Mouse (Mus musculus): ENCODE results near the gene Tns3.

Tns3 gene

DNA sequence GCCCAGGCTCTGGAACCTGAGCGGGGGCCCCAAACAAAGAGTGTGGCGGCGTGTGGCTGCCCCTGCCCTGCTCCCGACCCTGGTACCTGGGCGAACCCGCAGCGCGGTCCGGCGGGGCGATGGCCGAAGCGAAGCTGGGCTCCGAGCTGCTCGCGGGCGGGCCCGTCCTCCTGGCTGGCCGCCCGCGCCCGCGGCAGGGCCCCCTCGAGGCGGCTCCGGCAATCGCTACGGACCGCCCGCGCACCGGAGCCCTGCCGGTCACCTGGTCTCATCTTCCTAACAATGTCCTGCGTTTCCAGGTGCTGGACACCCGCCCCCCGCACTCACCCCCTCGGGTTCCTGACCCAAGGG lies at the start of gene Tns3:
Gene Tns3, minus strand, starts transcription at position 143 of the 351 bp plus-strand sequence.
- no peak for DNase-seq

DNA sequence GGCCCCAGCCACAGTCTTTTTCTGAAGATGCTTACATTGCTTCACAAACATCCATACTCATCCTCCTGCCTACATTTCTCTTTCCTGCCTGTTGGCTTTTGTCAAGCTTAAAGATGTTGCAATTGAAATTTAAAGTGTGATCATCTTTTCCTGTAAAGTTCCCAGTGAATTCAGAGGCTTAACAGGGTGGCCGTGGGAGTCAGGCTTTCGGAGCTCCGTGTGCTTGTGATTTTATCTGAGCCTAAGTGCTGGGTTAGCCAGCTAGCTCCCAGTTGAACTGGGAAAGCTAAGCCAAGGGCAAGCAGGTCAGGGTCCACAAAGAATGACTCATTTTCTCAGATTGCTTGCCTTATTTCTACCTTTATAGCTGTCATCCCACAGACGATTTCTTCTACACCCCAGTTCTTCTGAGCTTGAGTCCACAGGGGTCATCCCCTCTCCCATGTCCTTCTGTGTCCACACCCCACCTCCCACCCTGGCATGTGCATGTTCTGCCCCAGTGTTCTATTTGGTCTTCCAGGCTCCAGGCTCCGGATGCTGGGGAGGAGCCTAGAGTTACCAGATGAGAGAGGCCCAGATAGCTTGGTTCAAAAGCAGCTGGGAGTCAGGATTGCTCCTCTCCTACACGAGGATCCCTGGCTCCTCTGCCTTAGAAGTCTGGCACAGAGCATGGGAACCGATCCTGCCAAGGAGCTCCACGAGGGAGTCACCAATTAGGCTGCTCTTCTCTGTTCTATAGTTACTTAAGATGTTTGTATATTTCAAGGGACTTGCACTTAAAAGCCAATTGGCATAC lies 42.1 kb upstream of the Tns3 start:
- no peak for DNase-seq

DNA sequence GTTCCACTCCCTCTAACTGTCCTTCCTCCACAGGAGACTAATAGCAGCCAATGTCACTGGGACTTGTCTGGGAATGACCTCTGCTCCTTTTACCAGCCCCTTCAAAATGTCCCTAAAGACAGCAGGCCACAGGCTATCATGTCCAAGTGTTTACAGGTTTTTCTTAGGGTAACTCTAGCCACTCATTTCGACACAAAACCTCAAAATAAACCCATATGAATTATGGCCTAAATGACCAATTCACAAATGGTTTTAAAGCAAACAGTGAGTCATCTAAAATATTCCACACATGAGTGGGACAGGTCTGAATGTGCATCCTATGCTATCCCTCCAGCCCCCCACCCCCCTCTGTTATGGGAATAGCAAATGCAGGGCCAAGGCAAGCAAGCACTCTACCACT lies 40.8 kb upstream of the Tns3 start:
- DNase-seq = no peak

DNA sequence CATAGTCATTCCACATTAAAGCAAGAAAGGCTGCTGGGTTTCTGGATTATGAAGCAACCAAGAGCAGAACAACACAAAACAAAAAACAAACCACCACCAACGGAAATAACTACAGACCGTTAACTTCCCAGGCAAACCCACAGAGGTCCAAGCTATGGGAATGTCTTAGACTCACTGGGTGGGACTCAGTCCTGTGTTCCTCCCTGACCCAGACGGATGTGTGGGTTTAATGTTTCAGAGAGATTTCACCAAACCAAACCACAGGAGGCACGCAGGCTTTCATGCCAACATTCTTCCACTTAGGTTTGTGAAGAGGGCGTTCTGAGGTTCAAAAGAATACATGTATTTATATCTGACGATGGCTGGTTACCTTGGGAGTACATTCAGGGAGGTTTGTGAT lies 39.5 kb upstream of the Tns3 start:
- DNase-seq = no peak

DNA sequence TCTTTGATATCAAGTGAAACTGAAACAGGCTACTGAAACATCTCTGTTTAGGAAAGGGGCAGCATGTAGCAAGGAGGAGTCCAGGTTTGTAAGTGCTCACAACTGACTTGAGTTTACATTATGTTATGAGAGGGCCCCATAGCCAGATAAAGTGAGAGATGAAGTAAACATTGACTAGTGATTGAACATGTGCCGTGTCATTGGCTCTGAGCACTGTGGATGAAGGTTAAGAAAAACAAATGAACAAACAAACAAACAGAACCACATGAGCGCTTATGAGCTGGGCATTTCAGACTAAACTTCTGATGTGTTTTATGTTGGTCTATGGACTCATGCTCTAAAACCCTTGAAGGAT lies 38.2 kb upstream of the Tns3 start:
- DNase-seq = no peak

DNA sequence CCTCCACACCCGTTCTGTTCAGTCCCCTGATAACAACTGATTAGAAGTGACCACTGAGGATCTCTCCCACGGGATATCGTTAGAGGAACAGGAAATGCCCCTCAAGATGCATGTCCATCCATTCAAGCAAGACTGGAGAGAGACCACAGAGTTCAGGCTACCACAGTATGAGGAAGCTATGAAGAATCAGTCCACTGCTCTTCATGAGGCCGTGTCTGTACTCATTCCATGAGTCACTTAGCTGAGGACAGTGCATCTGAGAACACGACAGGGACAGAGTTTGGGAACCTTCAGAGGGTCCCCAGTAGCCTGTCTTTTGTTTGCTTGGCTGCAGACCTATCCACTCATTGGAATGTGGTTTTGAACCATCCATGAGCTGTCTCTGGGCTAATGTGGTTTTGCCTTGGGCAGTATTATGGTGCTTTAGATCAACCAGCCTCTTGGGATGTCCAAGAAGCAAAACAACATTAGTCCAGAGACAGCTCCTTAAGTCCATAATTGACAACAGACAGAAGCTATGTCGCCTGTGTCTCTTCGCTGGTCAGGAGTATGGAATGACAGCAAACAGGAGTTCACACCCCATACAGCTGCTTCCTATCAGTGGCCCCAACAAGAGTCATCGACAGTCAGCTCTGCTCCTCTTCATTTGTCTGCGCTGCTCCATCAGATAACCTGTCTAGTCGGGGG lies 37.7 kb upstream of the Tns3 start:
- DNase-seq = no peak

DNA sequence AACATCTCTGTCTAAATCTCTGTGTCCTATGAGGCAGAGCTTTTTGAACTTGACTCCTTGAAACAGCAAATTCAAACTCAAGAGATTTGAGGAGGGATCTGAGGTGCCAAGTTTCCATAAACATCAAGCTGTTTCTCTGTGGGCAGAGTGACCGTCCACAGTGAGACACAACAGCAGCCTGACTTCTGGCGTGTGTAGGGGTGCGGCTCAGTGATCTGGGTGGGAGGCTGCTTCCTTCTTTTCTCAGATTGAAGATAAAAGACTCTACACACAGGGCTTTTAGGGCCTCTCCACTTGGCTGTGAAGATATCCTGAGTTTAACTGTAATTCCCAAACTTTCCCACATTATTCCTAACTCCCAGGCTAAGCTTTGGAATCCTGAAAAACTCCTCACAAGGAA lies 37.1 kb upstream of the Tns3 start:
- DNase-seq = no peak

DNA sequence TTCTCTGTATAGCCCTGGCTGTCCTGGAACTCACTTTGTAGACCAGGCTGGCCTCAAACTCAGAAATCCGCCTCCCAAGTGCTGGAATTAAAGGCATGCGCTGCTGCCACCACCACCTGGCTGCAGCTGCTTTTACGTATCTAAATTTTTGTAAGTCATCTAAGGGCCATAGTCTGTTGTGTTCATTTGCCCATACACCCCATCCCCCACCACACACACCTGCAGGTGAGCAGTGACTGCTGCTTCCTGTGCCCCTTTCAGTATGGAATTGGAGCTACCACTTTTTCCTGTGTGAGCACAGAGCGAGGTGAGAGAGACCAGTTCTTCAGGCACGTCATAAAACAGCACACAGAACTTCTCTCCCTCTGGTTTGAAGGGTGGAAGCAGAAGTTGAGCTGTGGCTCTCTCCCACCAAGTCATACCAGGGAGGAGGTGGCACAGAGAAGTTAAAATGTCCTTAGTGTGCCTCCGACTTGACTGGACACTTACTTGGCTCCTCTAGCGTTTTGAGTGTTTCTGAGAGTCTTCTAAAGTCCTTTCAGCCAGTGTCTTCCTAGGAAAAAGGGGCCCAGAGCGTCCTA lies 36.4 kb upstream of the Tns3 start:
- no peak for DNase-seq

DNA sequence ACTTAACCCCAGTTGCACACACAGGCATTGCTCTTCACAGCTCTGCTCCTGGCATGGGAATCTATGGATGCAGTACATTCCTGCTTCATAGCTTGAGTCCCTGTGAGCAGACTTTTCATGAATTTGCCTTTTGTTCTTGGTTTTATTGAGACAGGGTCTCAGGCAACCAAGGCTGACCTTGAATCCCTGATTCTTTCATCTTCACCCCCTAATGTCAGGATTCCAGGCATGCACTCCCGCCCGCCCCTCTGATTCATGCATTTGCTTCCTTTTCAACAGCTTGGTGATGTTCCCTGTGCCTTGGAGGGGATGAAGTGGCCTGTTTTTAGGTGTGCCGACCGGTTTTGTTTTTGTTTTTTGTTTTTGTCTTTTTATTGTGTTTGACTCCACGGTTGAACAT lies 35.4 kb upstream of the Tns3 start:
- no peak for DNase-seq

DNA sequence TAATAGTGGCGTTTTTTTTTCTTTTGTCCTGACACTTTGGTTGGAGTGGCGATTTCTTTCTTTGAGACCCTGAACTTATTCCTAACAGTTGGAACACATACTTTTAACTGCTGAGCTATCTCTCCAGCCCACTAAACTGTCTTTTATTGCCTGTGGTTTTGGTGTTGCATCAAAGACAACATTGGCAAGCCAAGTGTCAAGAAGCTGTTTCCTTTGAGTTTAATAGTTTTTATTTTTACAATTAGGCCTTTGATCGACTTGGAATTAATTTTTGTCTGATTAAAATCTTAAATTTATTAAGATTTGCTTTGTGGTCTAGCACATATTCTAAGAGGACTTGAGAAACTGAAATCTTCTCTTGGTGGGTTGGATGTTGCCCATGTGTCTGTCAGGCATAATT lies 33.3 kb upstream of the Tns3 start:
- DNase-seq = no peak

DNA sequence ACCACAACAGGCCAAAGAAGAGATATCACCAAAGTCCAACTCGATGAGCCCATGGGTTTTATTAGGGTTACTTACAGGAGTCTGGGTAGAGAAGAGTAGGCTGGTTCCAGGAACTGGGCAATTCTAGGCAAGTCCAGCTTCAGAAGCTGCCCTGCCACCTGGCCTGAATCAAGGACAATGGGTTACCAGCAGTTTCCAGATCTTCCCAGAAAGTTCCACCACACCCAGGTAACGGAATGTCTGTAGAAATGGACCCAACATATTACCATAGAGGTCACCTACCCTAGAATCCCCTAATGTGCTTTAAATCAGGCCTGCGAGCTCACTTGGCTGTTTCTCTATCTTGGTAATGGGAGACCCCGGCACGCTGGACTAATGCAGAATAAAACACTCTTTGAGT lies 29.8 kb upstream of the Tns3 start:
- DNase-seq = no peak

DNA sequence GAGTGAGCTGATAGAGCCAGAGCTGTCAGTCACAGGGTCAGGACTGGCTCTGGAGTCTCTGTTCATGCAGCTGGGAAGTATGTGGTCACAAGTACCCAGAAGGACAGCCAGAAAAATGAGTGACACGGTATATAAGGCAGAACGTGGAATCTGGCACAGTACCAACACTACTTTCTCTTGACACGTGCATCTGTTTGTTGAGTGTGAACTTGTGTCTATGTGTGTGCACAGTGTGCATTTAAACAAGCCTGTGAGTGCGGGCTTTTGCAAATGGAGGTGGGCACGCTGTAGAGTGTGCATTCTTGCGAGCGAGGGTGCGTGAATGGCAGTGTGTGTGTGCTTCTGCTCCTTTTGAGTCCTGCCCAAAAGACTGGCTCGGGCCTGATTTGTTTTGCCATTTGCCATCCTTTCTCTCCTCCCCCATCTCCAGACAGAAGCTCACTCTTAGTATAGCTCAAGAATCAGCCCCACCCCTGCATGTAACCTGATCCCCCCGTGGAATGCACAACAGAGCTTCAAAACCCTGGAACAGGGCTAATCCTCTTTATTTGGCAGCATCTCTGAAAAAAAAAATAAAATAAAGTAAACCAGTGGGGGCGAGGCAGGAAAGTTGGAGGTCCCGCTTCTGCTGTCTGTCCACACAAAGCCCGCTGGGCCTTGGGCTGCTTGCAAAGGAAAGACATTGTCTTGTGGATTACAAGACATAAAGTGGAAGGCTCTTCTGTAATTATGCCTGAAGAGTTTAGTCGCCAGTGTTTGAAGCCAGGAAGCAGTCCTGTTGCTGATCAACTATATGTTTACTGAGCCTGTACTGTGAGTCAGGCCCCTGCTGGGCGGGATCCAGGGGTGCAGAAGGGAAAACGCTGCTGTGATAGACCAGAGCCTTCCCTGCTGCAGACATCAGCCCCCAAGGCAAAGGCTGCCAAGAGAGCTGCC lies 28.5 kb upstream of the Tns3 start:
- no peak for DNase-seq

DNA sequence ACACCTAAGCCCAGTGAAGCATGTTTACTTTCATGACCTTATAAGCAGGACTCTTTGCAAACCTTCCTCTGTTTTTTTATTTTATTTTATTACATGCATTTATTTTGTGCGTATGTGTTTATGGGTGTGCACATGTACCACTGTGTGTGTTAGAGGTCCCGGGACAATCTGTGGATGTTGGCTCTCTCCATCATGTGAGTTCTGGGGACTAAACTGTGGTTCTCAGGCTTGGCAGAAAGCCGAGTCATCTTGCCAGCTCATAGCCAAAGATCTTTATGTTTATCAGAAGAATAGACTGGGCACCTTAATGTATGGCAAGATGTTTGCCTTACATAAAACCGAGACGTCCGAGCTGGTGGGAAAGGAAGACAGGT lies 27.8 kb upstream of the Tns3 start:
- DNase-seq = no peak

DNA sequence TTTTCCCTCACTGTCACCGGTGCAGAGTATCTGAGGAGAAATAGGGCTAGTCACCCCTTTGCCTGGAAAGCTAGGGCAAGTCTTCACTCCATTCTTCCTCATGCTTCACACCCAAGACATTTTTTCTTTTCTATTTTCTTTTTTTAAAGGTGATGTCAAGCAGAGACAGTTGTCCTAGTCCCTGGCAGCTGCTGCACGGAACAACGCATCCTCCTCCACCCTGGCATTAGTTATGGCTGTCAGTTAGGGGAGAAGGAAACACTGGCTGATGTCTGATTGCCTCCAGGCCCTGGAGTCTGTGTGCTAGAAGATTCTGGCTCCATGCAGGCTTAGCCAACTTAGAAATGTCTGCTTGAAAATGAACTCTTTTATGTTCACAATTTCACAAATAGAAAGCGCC lies 27.3 kb upstream of the Tns3 start:
- no peak for DNase-seq

DNA sequence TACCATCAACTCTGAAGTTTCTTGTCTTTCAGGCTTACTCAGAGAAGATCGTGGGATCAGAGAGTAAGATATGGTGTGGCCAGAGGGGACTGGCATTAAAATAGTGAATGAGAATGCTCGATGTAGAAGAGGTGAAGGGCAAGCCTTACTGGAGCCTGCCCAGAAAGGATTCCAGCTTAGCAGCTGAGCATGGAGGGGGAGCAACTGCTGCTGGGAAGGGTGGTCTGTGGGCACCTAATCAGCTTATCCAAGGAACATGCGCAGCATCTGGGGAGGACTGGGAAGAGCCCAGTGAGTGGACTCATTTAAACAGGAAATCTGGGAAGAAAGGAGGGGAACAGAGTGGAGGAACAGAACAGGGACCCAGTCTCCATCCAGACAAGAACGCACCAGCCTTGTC lies 26.3 kb upstream of the Tns3 start:
- DNase-seq = no peak

DNA sequence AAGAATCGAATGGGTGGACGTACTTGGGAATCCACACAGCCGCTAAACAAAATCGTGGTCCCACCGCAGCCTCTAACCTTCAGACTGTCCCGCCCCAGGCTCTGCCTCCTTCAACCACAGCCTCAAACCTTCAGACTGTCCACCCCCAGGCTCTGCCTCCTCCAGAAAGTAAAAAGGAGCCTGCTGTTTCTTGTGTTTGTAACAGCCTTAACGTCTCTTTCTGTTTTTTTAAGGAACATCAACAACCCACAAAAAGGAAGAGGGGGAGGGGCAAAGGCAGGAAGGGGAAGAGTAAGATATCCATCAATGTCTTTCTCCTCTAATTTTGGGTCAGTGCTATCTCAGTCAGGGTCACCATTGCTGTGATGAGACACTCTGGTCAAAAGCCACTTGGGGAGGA lies 25.2 kb upstream of the Tns3 start:
- DNase-seq = peak; percentile 71

DNA sequence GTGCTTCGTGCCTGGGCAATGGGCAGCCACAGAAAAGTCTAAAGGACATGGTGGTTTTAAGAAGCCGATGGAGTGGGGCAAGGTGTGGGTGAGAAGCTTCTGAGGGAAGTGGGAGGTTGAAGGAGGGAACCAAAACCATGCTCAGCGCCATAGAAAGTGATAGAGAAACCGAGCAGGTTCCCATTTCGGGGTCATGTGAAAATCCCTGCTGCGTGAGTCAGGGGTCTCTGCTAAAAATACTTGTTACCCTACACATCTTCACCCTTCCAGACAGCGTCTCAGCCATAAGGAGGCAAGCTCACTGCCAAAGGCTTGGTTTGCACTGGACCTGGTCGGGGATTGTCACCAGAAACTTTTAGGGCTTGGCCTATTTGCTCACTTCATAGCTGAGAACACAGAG lies 24.6 kb upstream of the Tns3 start:
- peak; percentile 63 for DNase-seq

DNA sequence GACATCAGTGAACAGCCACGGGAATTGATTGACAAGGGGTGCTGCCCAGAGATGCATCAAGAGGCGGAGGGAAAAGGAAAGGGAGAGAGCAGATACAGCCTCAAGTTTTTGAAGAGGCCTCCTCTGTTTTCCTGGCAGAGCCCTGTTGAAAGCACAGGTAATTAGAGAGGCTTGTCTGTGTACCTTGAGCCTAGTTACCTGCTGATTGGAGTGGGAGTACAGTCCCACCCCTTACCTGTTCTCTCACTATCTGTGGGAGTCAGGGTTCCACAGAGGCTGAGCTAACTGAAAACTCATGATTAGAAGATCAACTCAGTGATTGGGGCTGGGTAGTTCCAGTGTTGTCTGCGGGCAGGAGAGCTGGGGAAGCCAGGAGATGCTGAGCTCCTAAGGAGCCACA lies 22.2 kb upstream of the Tns3 start:
- no peak for DNase-seq

DNA sequence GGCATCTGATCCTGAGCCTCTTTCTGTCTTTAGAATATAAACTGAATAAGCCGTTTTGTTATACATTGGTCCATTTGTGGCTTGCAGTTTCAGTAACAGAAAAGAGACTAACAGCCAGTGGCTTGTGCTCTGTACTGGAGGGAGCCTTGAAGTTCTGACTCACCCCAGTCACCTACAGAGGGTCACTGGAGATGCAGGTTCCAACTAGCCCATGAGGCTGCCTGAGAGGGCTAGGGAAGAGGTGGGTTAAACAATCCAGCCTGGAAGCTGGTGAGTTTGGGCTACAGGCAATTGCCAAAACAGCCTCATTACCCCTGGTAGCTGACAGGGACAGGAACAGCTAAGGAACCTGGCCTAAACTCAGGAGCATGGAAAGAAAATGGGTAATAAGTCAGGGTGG lies 21.7 kb upstream of the Tns3 start:
- no peak for DNase-seq

DNA sequence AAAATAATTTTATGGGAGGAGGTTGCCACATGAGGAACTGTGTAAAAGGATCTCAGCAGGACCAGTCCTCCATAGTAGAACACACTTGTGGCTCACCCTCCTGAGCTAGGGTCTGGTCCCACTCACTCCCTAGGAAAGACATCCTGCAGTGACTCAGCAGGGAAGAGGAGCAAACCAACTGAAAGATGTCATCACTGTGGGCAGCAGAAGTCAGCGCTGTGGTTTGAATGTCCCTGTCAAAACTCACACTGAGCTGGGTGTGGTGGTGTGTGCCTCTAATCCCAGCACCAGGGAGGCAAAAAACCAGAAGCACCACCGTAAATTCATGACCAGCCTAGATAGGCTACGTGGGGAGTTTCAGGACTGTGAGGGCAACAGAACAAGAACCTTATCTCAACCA lies 20.9 kb upstream of the Tns3 start:
- no peak for DNase-seq

DNA sequence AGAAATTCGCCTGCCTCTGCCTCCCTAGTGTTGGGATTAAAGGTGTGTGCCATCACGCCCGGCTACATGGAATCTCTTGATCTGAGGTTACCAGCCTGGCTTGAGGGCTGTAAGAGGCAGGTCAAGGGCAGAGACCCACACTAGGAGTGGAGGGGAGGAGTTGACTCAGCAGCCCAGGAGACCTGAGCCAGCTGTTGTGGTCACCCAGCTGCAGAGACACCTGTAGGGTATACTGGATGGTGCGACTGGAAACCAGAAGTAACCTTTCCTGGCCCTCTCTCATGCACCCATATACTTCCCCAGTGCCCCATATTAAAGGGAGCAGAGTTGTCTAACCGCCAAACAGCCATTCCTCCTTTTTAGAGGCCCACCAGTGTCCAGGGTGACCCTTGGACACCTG lies 19.9 kb upstream of the Tns3 start:
- no peak for DNase-seq

DNA sequence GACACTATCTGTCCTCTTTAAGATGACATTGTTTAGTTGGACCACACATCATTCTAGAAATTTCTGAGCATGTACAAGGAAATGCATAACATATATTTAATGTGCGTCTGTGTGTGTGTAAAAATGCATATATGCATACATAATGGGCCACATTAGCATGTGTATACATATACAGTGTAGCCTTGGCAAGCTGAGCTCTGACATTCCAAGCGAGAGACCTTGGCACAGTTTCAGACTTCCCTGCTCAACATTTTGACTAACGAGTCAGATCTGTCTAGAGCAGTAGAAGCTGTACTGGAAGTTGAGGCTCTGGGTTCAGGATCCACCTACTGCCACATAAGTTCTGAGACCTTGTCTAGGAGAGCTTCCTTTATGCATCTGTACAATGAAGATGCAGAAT lies 17.0 kb upstream of the Tns3 start:
- no peak for DNase-seq

DNA sequence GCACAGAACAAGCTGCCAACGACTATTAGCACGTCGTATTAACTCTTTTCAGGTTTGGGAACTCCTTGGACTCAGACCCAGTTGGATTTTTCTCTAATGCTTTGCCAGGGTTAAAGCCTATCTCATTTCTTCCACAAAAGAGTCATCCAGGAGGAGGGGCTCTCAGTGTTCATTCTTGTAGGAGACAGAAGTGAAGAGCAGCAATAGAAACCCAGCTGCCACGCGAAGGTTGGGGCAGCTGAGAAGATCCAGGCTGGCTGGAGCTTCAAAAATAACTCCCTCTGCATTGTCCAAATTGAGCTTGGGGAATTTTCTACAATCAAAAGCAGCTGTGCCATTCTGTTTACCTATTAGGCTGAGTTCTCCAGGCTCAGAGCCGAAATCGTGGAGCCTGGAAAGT lies 16.3 kb upstream of the Tns3 start:
- no peak for DNase-seq

DNA sequence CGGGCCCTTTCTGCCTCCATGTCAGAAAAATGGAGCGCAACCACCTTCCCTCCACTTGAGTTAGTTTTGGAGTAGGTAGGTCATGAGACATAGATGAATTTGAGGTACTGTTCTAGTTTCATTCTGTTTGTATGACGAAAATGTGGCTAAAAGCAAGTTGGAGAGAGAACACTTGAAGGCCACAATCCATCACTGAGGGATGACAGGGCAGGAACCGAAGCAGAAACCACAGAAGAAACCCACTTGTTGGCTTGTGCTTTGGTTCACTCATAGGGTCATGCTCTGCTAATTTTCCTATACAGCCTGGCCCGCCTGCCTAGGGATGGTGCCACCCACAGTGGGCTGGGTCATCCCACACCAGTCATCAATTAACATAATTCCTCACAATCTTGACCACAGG lies 14.9 kb upstream of the Tns3 start:
- DNase-seq = no peak
